Comparison of ENCODE assay signal across 12 mouse cellular contexts in the genomic region with DNA sequence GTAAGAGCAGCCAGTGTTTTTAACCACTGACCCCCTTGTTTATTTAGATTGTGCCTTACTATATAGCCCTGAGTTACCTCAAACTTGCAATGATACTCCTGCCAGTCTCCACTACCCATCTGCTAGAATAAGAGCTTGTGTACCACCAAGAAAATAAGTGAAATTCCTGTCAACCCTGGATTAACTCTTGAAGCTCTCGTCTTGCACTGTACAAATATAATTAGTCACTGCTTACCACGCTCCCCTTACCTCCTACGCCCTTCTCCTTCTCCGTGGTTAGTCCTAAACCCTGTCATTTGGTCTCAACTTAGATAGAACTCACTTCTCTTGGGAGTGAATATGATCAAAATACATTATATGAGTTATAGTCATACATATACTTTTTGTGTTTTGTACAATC. TPM values are rescaled to one million over a fixed set of nuclear protein-coding genes. Genes with fewer than 3 reads are reported as not detected.
DNase-seq lines count a peak whose midpoint lies in the region; ATAC-seq lines count a peak whose summit lies in the region.
"Had no signal": no experiment of that assay in that cellular context is flagged by ENCODE, and none has a peak within 500 bp of the region (broad histone marks: within the 10 kb centered on the region; RNA-seq: fewer than 3 reads in every experiment).

No protein-coding gene starts in this region.

- H3K27me3 ChIP-seq in heart, embryonic 12.5 days (replicated peaks): no peaks in the 10 kb centered on the region
- H3K27me3 ChIP-seq in forebrain, embryonic 16.5 days (replicated peaks; ENCODE audit: control insufficient read depth, insufficient read depth, low read length): no peaks in the 10 kb centered on the region
- H3K27me3 ChIP-seq in midbrain, embryonic 13.5 days: no peaks in the 10 kb centered on the region
- H3K27me3 ChIP-seq in liver, embryonic 12.5 days (replicated peaks): no peaks in the 10 kb centered on the region

- no peaks in the 10 kb centered on the region for H3K9me3 ChIP-seq in heart, embryonic 12.5 days (replicated peaks)
- H3K9me3 ChIP-seq in forebrain, embryonic 16.5 days (ENCODE audit: control insufficient read depth, low read length): no peaks in the 10 kb centered on the region
- no peaks in the 10 kb centered on the region for H3K9me3 ChIP-seq in midbrain, embryonic 13.5 days
- no peaks in the 10 kb centered on the region for H3K9me3 ChIP-seq in liver, embryonic 12.5 days (replicated peaks)
- H3K9me3 ChIP-seq: G1E had no signal

- H3K36me3 ChIP-seq in heart, embryonic 12.5 days: peaks cover 38% of the 10 kb centered on the region
- H3K36me3 ChIP-seq in forebrain, embryonic 16.5 days (ENCODE audit: control insufficient read depth, insufficient read depth): peaks cover 3% of the 10 kb centered on the region; the same call in 1 of the 2 replicates
- H3K36me3 ChIP-seq in midbrain, embryonic 13.5 days: peaks cover 27% of the 10 kb centered on the region
- H3K36me3 ChIP-seq in liver, embryonic 12.5 days: peaks cover 40% of the 10 kb centered on the region

- WGBS in heart, embryonic 12.5 days: 95% methylated on average over 4 of the region's 4 CpGs
- 87% methylated on average over 4 of the region's 4 CpGs for WGBS in forebrain, embryonic 16.5 days
- 91% methylated on average over 4 of the region's 4 CpGs for WGBS in midbrain, embryonic 13.5 days
- 75% methylated on average over 4 of the region's 4 CpGs for WGBS in liver, embryonic 12.5 days (ENCODE audit: insufficient replicate concordance)

- H3K27ac ChIP-seq in heart, embryonic 12.5 days (ENCODE audit: poor library complexity, severe bottlenecking): no peak overlapping the region
- H3K27ac ChIP-seq in forebrain, embryonic 16.5 days (ENCODE audit: low read length): no peak overlapping the region
- H3K27ac ChIP-seq in midbrain, embryonic 13.5 days: no peak overlapping the region
- H3K27ac ChIP-seq in liver, embryonic 12.5 days: no peak overlapping the region

- no peak for ATAC-seq in heart, embryonic 12.5 days (ENCODE audit: insufficient number of reproducible peaks, low FRiP score)
- ATAC-seq in forebrain, embryonic 16.5 days: no peak
- no peak for ATAC-seq in midbrain, embryonic 13.5 days
- no peak for ATAC-seq in liver, embryonic 12.5 days

- H3K4me3 ChIP-seq in heart, embryonic 12.5 days: no peak overlapping the region
- H3K4me3 ChIP-seq in forebrain, embryonic 16.5 days (replicated peaks; ENCODE audit: low read length): no peak overlapping the region
- H3K4me3 ChIP-seq in midbrain, embryonic 13.5 days (replicated peaks): peak overlapping the region; percentile 89
- no peak overlapping the region for H3K4me3 ChIP-seq in liver, embryonic 12.5 days

- no peak for DNase-seq in heart, adult 9 months (ENCODE audit: low spot score in 2 of 2)
- peak; percentile 25 for DNase-seq in 416B (ENCODE audit: low read depth)
- DNase-seq in embryo, embryonic 11 days: no peak
- DNase-seq in right cerebral cortex, adult 18-20 months: no peak
- DNase-seq: heart, postnatal 14 days; kidney, postnatal 25 days; thymus, adult 18-20 months had no signal

- H3K9ac ChIP-seq in heart, embryonic 12.5 days: no peak overlapping the region
- no peak overlapping the region for H3K9ac ChIP-seq in forebrain, embryonic 16.5 days (replicated peaks; ENCODE audit: low read depth, low read length)
- H3K9ac ChIP-seq in midbrain, embryonic 13.5 days (replicated peaks): no peak overlapping the region
- H3K9ac ChIP-seq in liver, embryonic 12.5 days: no peak overlapping the region

- peaks cover 34% of the 10 kb centered on the region for H3K4me1 ChIP-seq in heart, embryonic 12.5 days (replicated peaks)
- peaks cover 37% of the 10 kb centered on the region for H3K4me1 ChIP-seq in forebrain, embryonic 16.5 days (replicated peaks; ENCODE audit: control insufficient read depth, insufficient read depth, low read length)
- H3K4me1 ChIP-seq in midbrain, embryonic 13.5 days (replicated peaks): peaks cover 66% of the 10 kb centered on the region
- H3K4me1 ChIP-seq in liver, embryonic 12.5 days: peaks cover 40% of the 10 kb centered on the region

- peak overlapping the region; percentile 83; the same call in 1 of the 2 replicates for H3K4me2 ChIP-seq in heart, embryonic 12.5 days
- peak overlapping the region; percentile 95; the same call in 1 of the 2 replicates for H3K4me2 ChIP-seq in forebrain, embryonic 16.5 days (ENCODE audit: low read length)
- H3K4me2 ChIP-seq in midbrain, embryonic 13.5 days (replicated peaks): peak overlapping the region; percentile 93
- no peak overlapping the region for H3K4me2 ChIP-seq in liver, embryonic 12.5 days

RNA-seq across cellular contexts. Expression of a gene that starts 2.5 kb away (rescaled TPM):
- polyA plus RNA-seq in heart, embryonic 12.5 days (2016; fragmentation: Nextera tagmentation; extraction: Ambion mirVana): 62.1 and 62.2 TPM in 2 replicates
- polyA plus RNA-seq in forebrain, embryonic 16.5 days (2015; fragmentation: Nextera tagmentation; extraction: Ambion mirVana): 173 and 186 TPM in 2 replicates
- polyA plus RNA-seq in midbrain, embryonic 13.5 days (2015; fragmentation: Nextera tagmentation; extraction: Ambion mirVana): 143 and 151 TPM in 2 replicates
- 27.1 and 27.8 TPM in 2 replicates for polyA plus RNA-seq in liver, embryonic 12.5 days (2016; fragmentation: Nextera tagmentation; extraction: Ambion mirVana)

RNA-seq across cellular contexts. Expression of a gene that starts 26.2 kb away (rescaled TPM):
- 12.4 and 14.0 TPM in 2 replicates for polyA plus RNA-seq in heart, embryonic 12.5 days (2016; fragmentation: Nextera tagmentation; extraction: Ambion mirVana)
- polyA plus RNA-seq in forebrain, embryonic 16.5 days (2015; fragmentation: Nextera tagmentation; extraction: Ambion mirVana): 35.7 and 36.7 TPM in 2 replicates
- 33.1 and 35.4 TPM in 2 replicates for polyA plus RNA-seq in midbrain, embryonic 13.5 days (2015; fragmentation: Nextera tagmentation; extraction: Ambion mirVana)
- polyA plus RNA-seq in liver, embryonic 12.5 days (2016; fragmentation: Nextera tagmentation; extraction: Ambion mirVana): 8.2 and 8.7 TPM in 2 replicates

RNA-seq across cellular contexts. Expression of a gene that starts 58.7 kb away (rescaled TPM):
- polyA plus RNA-seq in heart, embryonic 12.5 days (2016; fragmentation: Nextera tagmentation; extraction: Ambion mirVana): 14.8 and 15.0 TPM in 2 replicates
- 21.8 and 26.9 TPM in 2 replicates for polyA plus RNA-seq in forebrain, embryonic 16.5 days (2015; fragmentation: Nextera tagmentation; extraction: Ambion mirVana)
- 17.5 and 20.1 TPM in 2 replicates for polyA plus RNA-seq in midbrain, embryonic 13.5 days (2015; fragmentation: Nextera tagmentation; extraction: Ambion mirVana)
- 8.5 TPM in 2 replicates for polyA plus RNA-seq in liver, embryonic 12.5 days (2016; fragmentation: Nextera tagmentation; extraction: Ambion mirVana)
